Comparison of ENCODE assay signal across 24 mouse cellular contexts in the genomic region with DNA sequence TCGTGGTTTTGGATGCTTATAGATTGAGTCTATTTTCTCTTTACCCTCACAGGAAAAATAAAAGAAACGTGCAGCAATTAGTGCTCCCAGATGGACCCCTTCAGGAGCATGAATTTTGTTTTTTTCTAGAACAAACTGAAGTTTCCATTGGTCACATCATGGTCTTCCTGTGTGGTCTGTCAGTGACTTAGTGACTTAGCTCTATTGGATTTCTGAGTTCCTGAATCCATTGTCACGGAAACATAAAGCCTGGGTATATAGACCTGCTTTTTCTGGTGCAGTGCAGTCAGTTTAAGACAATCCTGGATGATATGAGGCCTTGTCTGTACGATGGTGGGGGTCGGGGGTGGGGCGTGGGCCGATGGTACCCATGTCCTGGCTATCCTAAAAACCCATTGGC. TPM values are rescaled to one million over a fixed set of nuclear protein-coding genes. Genes with fewer than 3 reads are reported as not detected.
DNase-seq lines count a peak whose midpoint lies in the region; ATAC-seq lines count a peak whose summit lies in the region.
"Had no signal": no experiment of that assay in that cellular context is flagged by ENCODE, and none has a peak within 500 bp of the region (broad histone marks: within the 10 kb centered on the region; RNA-seq: fewer than 3 reads in every experiment).

No protein-coding gene starts in this region.

- no peak overlapping the region for H3K4me3 ChIP-seq in intestine, embryonic 15.5 days (replicated peaks)

- peaks cover 3% of the 10 kb centered on the region for H3K4me1 ChIP-seq in intestine, embryonic 15.5 days (replicated peaks)

- DNase-seq in 416B (ENCODE audit: low read depth) = peak; percentile 39
- DNase-seq in gastrocnemius, postnatal 4 days (ENCODE audit: low spot score in 2 of 2) = no peak
- no peak for DNase-seq in layer of hippocampus, postnatal 25 days (ENCODE audit: extremely low spot score in 1 of 2, low spot score in 1 of 2)
- DNase-seq in lung, postnatal 36 days = no peak
- DNase-seq: adrenal gland, adult 2 months; adrenal gland, adult 8-10 months; adrenal gland, postnatal 10 days; adrenal gland, postnatal 14 days; adrenal gland, postnatal 25 days; adrenal gland, postnatal 36 days; B cell, adult 2 months; cerebellum, adult 11 months; cerebellum, adult 11-12 months; cerebellum, adult 18-20 months had no signal

- no peaks in the 10 kb centered on the region for H3K9me3 ChIP-seq in intestine, embryonic 15.5 days
- H3K9me3 ChIP-seq: G1E had no signal

- no peak overlapping the region for H3K9ac ChIP-seq in intestine, embryonic 15.5 days

- H3K36me3 ChIP-seq in intestine, embryonic 15.5 days = 0 out of 2 replicates have a peak, but pooled peaks cover 2% of the 10 kb centered on the region
- H3K36me3 ChIP-seq: G1E had no signal

- peak; percentile 67 for ATAC-seq in common myeloid progenitor, adult 5-6 weeks (replicated peaks; ENCODE audit: low read depth, poor library complexity, severe bottlenecking)
- ATAC-seq in hematopoietic stem cell, adult 5-6 weeks (replicated peaks in 1 of 2; ENCODE audit: insufficient read depth in 1 of 2, low FRiP score in 2 of 2, low TSS enrichment in 1 of 2, low read depth in 1 of 2, poor library complexity in 2 of 2, severe bottlenecking in 2 of 2) = peak; percentile 77 to 79
- ATAC-seq in megakaryocyte progenitor cell, adult 5-6 weeks (replicated peaks; ENCODE audit: poor library complexity) = peak; percentile 52; the same call in 1 of the 2 replicates
- no peak for ATAC-seq in intestine, embryonic 15.5 days
- ATAC-seq: activated CD4-positive, CD25-positive, alpha-beta regulatory T cell, adult 4 months; CD4-positive, CD25-positive, alpha-beta regulatory T cell, adult 4 months; Patski had no signal

- no peak overlapping the region for H3K4me2 ChIP-seq in intestine, embryonic 15.5 days (replicated peaks)

- 89% methylated on average over 7 of the region's 7 CpGs for WGBS in intestine, embryonic 15.5 days

- H3K27ac ChIP-seq in intestine, embryonic 15.5 days = no peak overlapping the region

- no peaks in the 10 kb centered on the region for H3K27me3 ChIP-seq in intestine, embryonic 15.5 days (replicated peaks)
- H3K27me3 ChIP-seq: CH12.LX, Patski had no signal

RNA-seq across cellular contexts. Expression of gene Fmnl2, which starts 7.0 kb away (rescaled TPM):
- 3.5 and 5.8 TPM in 2 replicates for total RNA-seq in common myeloid progenitor, adult 5-6 weeks (2017)
- total RNA-seq in hematopoietic stem cell, adult 5-6 weeks (2017) = 17.3 and 20.6 TPM in 2 replicates
- total RNA-seq in megakaryocyte progenitor cell, adult 5-6 weeks (2015) = 6.9 and 7.5 TPM in 2 replicates
- 3.1 and 3.3 TPM in 2 replicates for total RNA-seq in megakaryocyte progenitor cell, adult 5-6 weeks (2017)
- total RNA-seq in gastrocnemius, postnatal 4 days (2021) = 10 to 100 TPM; 17.2 to 19.6 TPM
- total RNA-seq in layer of hippocampus, postnatal 25 days (2021) = 10 to 100 TPM; 45.2 to 45.7 TPM
- polyA plus RNA-seq in intestine, embryonic 15.5 days (2015; fragmentation: Nextera tagmentation; extraction: Ambion mirVana) = 3.5 and 3.6 TPM in 2 replicates
- total RNA-seq: G1E, MEL had no signal
- polyA plus RNA-seq: G1E had no signal
